Mouse (Mus musculus) stomach, embryonic 15.5 days (tissue): ENCODE results near the gene Fdx1l. TPM values are rescaled to one million over a fixed set of nuclear protein-coding genes. Genes with fewer than 3 reads are reported as not detected.
"Not testable (repeated sequence)": the region's sequence is repeated elsewhere in the genome, so short reads cannot be mapped to it uniquely, and the experiment has no call there.

Source experiments
- ATAC-seq: fragments of 200-750 bp; cut with Nextera tagmentation; 2 replicates; pipeline ENCODE4 v1.8.0; 2017; ENCODE audit warnings: low read depth, moderate number of reproducible peaks, moderate TSS enrichment; ENCODE audit not compliant: insufficient read depth, low FRiP score
- H3K27ac ChIP-seq: fragments of 300-500 bp; sonication (generic); 2 replicates; pipeline ENCODE4 v1.5.1; 2015; ENCODE audit warnings: mild to moderate bottlenecking, inconsistent platforms
- H3K27me3 ChIP-seq: fragments of 300-500 bp; sonication (generic); replicated peaks from 2 replicates; pipeline ENCODE4 v1.6.1; 2015; ENCODE audit warnings: inconsistent platforms
- H3K36me3 ChIP-seq: fragments of 300-500 bp; sonication (generic); 2 replicates; pipeline ENCODE4 v1.6.1; 2015; ENCODE audit warnings: inconsistent platforms
- H3K4me1 ChIP-seq: fragments of 300-500 bp; sonication (generic); 2 replicates; pipeline ENCODE4 v1.6.1; 2015; ENCODE audit warnings: inconsistent platforms
- H3K4me2 ChIP-seq: fragments of 300-500 bp; sonication (generic); 2 replicates; pipeline ENCODE4 v1.6.1; 2015; ENCODE audit warnings: mild to moderate bottlenecking, inconsistent platforms
- H3K4me3 ChIP-seq: fragments of 300-500 bp; sonication (generic); replicated peaks from 2 replicates; pipeline ENCODE4 v1.5.1; 2015; ENCODE audit warnings: inconsistent platforms
- H3K9ac ChIP-seq: fragments of 300-500 bp; sonication (generic); 2 replicates; pipeline ENCODE4 v1.6.1; 2015; ENCODE audit warnings: inconsistent platforms
- H3K9me3 ChIP-seq: fragments of 300-500 bp; sonication (generic); 2 replicates; pipeline ENCODE4 v1.6.1; 2016; ENCODE audit warnings: inconsistent platforms
- WGBS: fragments of 180-500 bp; shearing (Covaris S2); methylation state at CpG from one replicate; pipeline ENCODE4 v1.1.7; 2015; 5-methylcytosine and 5-hydroxymethylcytosine counted together
- polyA plus RNA-seq: library from polyadenylated mRNA; unstranded; fragments of >200 nt; fragmentation: Nextera tagmentation; extraction: Ambion mirVana; gene quantifications from 2 replicates; pipeline ENCODE4 v1.2.1, GENCODE M21; 2015

The Fdx1l gene
- polyA plus RNA-seq, 1 experiment from 2014 or later = 57.6 TPM

DNA sequence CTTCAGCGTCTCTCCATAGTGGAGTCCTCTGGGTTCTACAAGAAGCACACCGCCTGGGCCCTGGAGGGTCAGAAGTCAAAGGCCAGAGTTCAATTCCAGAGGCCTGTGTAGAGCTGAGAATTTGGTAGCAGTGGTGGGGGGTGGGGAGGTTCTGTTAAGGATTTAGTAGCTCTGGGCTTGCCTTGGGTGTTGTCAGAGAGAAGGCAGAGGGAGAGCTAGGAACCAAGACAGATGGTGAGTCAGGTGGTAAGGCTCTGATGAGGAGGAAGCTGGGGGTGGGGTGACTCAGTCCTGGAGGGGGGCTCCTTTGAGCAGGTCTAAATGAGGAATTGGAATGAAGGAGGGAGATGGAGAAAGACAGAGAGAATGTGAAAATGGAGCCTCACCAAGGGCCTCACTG is 10.5 kb downstream of the Fdx1l start:
- Histone ChIP-seq H3K9me3 (no peaks in the 10 kb centered on the region), H3K36me3 (peaks cover 21% of the 10 kb centered on the region), H3K27ac (no peak overlapping the region), H3K4me3 (no peak overlapping the region), H3K4me1 (no peaks in the 10 kb centered on the region), H3K27me3 (no peaks in the 10 kb centered on the region), H3K4me2 (no peak overlapping the region), H3K9ac (no peak overlapping the region)
- ATAC-seq = no peak
- WGBS = 89% methylated on average over 2 of the region's 2 CpGs

DNA sequence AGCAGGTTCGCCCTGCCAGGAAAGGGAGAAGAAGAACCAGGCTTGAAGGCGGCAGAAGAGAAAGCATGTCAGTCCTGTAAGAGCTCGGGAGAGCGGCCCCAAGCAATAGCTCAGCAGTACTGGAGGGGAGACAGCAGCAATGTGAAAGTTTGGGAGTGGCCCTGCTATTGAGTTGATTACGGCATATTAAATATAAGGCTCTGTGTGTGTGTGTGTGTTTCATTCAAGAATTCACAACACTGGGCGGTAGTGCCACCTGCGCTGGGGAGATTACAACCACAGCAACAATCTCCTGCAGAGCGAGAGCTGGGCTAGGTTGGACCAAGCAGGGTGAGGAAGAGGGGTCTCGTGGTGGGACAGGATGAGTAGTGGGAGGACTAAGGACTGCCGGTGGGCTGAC is 21.8 kb downstream of the Fdx1l start:
- Histone ChIP-seq H3K4me1 (no peaks in the 10 kb centered on the region), H3K27me3 (no peaks in the 10 kb centered on the region), H3K4me2 (no peak overlapping the region), H3K27ac (no peak overlapping the region), H3K4me3 (no peak overlapping the region), H3K9me3 (no peaks in the 10 kb centered on the region), H3K36me3 (no peaks in the 10 kb centered on the region), H3K9ac (no peak overlapping the region)
- ATAC-seq = no peak
- 60% methylated on average over 10 of the region's 10 CpGs for WGBS

DNA sequence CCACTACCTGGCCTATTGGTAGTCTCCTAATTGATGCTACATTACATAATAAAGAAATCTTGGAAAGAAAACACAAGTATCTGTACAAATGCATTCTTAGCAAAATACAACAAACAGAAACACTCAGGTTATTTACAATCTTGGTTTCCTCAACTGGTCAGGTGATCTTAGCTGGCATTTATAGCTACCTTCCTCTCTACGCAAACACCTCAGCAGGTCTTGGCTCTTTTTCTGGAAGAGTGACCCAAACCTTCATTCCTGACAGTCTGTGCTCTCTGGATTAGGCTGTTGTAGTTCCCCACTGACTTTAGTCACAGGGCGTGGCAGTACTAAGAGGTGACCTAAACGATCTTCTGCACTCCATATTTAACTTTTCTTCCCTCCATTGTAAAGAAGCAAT is 28.2 kb downstream of the Fdx1l start:
- Histone ChIP-seq H3K9ac (no peak overlapping the region), H3K27ac (no peak overlapping the region), H3K4me1 (peaks cover 3% of the 10 kb centered on the region; the same call in 1 of the 2 replicates), H3K4me3 (no peak overlapping the region), H3K27me3 (peaks cover 4% of the 10 kb centered on the region; the same call in 1 of the 2 replicates), H3K36me3 (no peaks in the 10 kb centered on the region), H3K9me3 (no peaks in the 10 kb centered on the region), H3K4me2 (no peak overlapping the region)
- WGBS = 82% methylated on average over 3 of the region's 3 CpGs
- ATAC-seq = no peak

DNA sequence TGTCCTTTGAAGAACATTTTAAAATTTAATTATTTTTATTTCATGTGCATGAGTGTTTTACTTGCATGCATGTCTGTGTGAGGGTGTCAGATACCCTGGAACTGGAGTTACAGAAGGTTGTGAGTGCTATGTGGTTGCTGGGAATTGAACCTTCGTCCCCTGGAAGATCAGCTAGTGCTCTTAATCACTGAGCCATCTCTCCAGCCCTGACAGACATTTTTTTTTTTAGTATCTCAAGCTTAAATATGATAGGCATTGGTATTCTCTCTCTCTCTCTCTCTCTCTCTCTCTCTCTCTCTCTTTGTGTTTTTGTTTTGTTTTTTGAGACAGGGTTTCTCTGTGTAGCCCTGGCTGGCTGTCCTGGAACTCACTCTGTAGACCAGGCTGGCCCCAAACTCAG is 28.6 kb downstream of the Fdx1l start:
- H3K9ac ChIP-seq, ATAC-seq, H3K27me3 ChIP-seq, H3K4me2 ChIP-seq, H3K27ac ChIP-seq, H3K4me1 ChIP-seq, H3K9me3 ChIP-seq, H3K4me3 ChIP-seq, H3K36me3 ChIP-seq: not testable (repeated sequence)
- WGBS = 39% methylated on average over 1 of the region's 1 CpGs

DNA sequence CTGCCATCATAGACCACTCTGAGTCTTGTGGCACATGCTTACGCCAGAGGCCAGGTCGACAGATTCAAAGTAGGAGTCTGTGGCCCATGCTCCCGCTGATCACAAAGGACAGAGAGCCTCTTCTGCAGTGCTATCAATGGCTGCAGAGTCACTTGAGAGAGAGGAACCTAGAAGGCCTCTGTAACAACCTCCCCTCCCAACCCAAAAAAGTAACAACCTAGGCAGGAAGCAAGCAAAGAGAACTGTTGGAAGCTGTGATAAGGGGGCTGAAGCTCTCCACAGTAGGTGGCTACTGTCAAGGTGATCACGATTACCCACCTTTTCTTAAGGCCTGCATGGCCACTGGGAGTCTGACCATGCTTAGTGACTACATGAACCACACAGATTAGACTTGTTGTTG is 29.9 kb downstream of the Fdx1l start:
- ATAC-seq = no peak
- 84% methylated on average over 4 of the region's 4 CpGs for WGBS

DNA sequence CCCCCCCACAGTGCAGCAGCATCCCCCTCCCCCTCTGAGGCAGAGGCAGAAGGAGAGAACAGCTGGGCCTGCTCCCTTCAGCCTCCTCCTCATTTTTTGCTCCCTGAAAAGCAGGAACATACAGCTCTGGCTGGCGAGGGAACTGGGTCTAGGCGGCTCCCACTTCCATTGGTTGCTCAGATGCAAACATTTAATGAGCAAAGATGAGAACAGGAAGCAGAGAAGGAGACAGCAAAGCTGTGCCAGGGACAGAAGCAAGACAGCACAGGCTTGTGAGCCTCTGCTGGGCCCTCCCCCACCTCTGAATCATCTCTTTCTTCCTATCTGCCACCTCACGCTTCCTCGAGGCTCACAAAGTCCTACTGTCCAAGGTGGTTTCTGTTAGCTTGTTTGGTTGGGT is 32.1 kb downstream of the Fdx1l start:
- Histone ChIP-seq H3K9ac (no peak overlapping the region), H3K27ac (no peak overlapping the region), H3K4me3 (no peak overlapping the region), H3K27me3 (peaks cover 41% of the 10 kb centered on the region), H3K36me3 (no peaks in the 10 kb centered on the region), H3K4me2 (no peak overlapping the region), H3K4me1 (peaks cover 18% of the 10 kb centered on the region), H3K9me3 (no peaks in the 10 kb centered on the region)
- no peak for ATAC-seq
- WGBS = 32% methylated on average over 4 of the region's 4 CpGs

More for the DNA sequence above, 29.9 kb downstream of the Fdx1l start:
- H3K27me3 ChIP-seq = peaks cover 18% of the 10 kb centered on the region
- H3K9ac ChIP-seq = no peak overlapping the region
- peaks cover 4% of the 10 kb centered on the region; the same call in 1 of the 2 replicates for H3K4me1 ChIP-seq
- no peaks in the 10 kb centered on the region for H3K36me3 ChIP-seq
- no peak overlapping the region for H3K4me2 ChIP-seq
- H3K9me3 ChIP-seq = no peaks in the 10 kb centered on the region
- no peak overlapping the region for H3K27ac ChIP-seq
- no peak overlapping the region for H3K4me3 ChIP-seq

DNA sequence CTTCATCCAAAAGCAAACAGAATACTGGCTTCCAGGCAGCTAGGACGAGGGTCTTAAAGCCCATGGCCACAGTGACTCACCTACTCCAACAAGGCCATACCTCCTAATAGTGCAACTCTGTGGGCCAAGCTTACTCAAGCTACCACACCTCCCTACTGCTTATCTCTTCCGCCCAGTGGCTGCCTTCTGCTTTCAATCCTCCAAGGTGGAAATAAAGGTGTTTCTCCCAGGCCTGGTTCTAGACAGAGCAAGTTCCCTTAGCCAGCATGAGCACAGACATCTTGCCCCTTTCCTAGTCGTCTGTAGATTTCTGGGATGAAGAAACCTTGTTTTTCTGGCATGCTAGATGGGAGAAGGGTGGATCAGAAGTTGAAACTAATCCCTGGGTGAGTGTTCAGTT is 33.6 kb downstream of the Fdx1l start:
- no peaks in the 10 kb centered on the region for H3K36me3 ChIP-seq
- WGBS = 72% methylated on average over 3 of the region's 3 CpGs

DNA sequence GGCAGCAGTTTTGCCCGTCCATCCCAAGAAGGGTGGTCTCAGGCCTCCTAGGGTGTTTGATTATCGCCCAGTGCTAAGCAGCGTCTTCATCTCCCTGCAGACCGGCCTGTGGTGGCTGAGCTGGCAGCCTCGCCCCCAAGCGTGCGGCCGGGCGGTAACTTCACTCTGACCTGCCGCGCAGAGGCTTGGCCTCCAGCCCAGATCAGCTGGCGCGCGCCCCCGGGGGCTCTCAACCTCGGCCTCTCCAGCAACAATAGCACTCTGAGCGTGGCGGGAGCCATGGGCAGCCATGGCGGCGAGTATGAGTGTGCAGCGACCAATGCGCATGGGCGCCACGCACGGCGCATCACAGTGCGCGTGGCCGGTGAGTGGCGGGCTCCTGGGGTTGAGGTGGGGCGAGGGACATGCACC is 35.9 kb downstream of the Fdx1l start:
- H3K36me3 ChIP-seq = no peaks in the 10 kb centered on the region
- H3K4me3 ChIP-seq = peak overlapping the region; percentile 32
- no peak for ATAC-seq
- peak overlapping the region; percentile 62 for H3K4me2 ChIP-seq
- H3K4me1 ChIP-seq = peaks cover 30% of the 10 kb centered on the region
- H3K9ac ChIP-seq = no peak overlapping the region
- H3K9me3 ChIP-seq = no peaks in the 10 kb centered on the region
- H3K27ac ChIP-seq = no peak overlapping the region
- H3K27me3 ChIP-seq = peaks cover 76% of the 10 kb centered on the region
- WGBS = 3% methylated on average over 31 of the region's 31 CpGs

More for the DNA sequence above, 33.6 kb downstream of the Fdx1l start:
- H3K4me2 ChIP-seq = no peak overlapping the region
- H3K27ac ChIP-seq = no peak overlapping the region
- H3K9me3 ChIP-seq = no peaks in the 10 kb centered on the region
- H3K4me3 ChIP-seq = no peak overlapping the region
- peaks cover 56% of the 10 kb centered on the region for H3K27me3 ChIP-seq
- no peak; the same call in 1 of the 2 replicates for ATAC-seq
- peaks cover 20% of the 10 kb centered on the region for H3K4me1 ChIP-seq
- no peak overlapping the region for H3K9ac ChIP-seq

DNA sequence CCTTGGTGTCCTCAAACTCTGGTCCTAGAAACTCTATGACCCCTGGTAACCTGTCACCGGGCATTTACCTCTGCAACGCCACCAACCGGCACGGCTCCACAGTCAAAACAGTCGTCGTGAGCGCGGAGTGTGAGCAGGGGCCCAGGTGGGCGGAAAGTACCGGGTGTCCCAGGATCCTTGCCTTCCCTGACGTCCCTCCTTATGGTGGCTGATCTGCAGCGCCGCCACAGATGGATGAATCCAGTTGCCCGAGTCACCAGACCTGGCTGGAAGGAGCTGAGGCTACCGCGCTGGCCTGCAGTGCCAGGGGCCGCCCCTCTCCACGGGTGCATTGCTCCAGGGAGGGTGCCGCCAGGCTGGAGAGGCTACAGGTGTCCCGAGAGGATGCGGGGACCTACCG is 36.7 kb downstream of the Fdx1l start:
- Histone ChIP-seq H3K4me2 (no peak overlapping the region), H3K4me3 (no peak overlapping the region), H3K9me3 (no peaks in the 10 kb centered on the region), H3K27ac (no peak overlapping the region), H3K36me3 (no peaks in the 10 kb centered on the region), H3K27me3 (peaks cover 84% of the 10 kb centered on the region), H3K9ac (no peak overlapping the region), H3K4me1 (peaks cover 39% of the 10 kb centered on the region)
- no peak for ATAC-seq
- 5% methylated on average over 22 of the region's 22 CpGs for WGBS

DNA sequence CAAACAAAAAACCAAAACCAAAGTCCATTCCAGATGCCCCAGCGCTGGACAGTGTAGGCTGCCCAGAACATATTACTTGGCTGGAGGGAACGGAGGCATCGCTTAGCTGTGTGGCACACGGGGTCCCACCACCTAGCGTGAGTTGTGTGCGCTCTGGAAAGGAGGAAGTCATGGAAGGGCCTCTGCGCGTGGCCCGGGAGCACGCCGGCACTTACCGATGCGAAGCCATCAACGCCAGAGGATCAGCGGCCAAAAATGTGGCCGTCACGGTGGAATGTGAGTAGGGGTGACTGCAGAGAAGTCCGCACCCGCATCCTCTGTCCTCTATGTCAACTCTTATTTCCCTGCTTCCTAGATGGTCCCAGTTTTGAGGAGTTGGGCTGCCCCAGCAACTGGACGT is 37.3 kb downstream of the Fdx1l start:
- Histone ChIP-seq H3K4me2 (no peak overlapping the region), H3K27me3 (peaks cover 87% of the 10 kb centered on the region), H3K4me1 (peaks cover 44% of the 10 kb centered on the region)

DNA sequence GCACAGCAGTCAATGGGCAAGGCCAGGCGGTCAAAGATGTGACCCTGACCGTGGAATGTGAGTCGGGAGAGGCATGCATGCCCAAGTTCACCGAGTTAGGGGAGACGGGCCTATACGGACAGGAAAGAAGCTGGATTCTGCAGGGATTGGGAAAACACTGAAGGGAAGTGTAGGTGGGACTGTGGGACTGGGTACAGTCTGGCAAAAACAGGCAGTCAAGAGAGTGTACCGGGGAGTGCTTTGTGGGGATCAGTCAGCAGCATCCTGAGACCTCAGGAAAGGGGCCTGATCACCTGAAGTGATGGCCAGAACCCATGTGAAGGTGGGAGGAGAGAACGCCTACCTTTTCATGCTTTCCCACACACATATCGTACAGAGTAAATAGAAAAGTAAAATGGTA is 37.8 kb downstream of the Fdx1l start:
- Histone ChIP-seq H3K4me3 (no peak overlapping the region), H3K4me1 (peaks cover 44% of the 10 kb centered on the region), H3K27me3 (peaks cover 86% of the 10 kb centered on the region), H3K4me2 (no peak overlapping the region), H3K27ac (no peak overlapping the region), H3K9me3 (no peaks in the 10 kb centered on the region), H3K36me3 (no peaks in the 10 kb centered on the region), H3K9ac (no peak overlapping the region)
- no peak for ATAC-seq
- WGBS = 24% methylated on average over 9 of the region's 9 CpGs

More for the DNA sequence above, 37.3 kb downstream of the Fdx1l start:
- H3K9me3 ChIP-seq = no peaks in the 10 kb centered on the region
- H3K36me3 ChIP-seq = no peaks in the 10 kb centered on the region
- 11% methylated on average over 20 of the region's 20 CpGs for WGBS
- no peak overlapping the region for H3K27ac ChIP-seq
- ATAC-seq = no peak
- no peak overlapping the region for H3K9ac ChIP-seq
- H3K4me3 ChIP-seq = no peak overlapping the region

DNA sequence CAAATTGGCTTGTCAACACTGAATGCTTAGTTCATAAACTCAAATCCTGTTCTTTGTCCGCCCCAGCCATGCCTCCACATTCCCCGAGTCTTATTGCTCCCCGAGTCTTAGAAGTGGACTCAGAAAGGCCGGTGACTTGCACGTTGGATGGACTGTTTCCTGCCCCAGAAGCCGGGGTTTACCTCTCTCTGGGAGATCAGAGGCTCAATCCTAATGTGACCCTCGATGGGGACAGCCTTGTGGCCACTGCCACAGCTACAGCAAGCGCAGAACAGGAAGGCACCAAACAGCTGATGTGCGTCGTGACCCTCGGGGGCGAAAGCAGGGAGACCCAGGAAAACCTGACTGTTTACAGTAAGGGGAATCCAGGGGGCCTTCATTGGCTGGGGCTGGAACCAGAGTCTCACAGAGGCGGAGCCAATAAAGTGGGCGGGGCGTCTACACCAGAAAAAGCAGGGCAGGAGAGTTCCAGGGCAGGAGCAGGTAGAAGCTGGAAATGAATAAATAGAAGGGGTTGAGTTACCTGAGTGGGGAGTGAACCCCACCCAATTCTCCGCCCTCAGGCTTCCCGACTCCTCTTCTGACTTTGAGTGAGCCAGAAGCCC is 38.8 kb downstream of the Fdx1l start:
- no peak overlapping the region for H3K27ac ChIP-seq
- peaks cover 51% of the 10 kb centered on the region for H3K4me1 ChIP-seq
- H3K4me2 ChIP-seq = 0 out of 2 replicates have a peak overlapping the region, but pooled peaks have one; percentile 13
- whole genome bisulfite sequencing = 5% methylated on average over 17 of the region's 17 CpGs
- H3K36me3 ChIP-seq = no peaks in the 10 kb centered on the region
- H3K4me3 ChIP-seq = no peak overlapping the region
- no peaks in the 10 kb centered on the region for H3K9me3 ChIP-seq
- H3K27me3 ChIP-seq = peaks cover 84% of the 10 kb centered on the region
- ATAC-seq = no peak
- no peak overlapping the region for H3K9ac ChIP-seq

DNA sequence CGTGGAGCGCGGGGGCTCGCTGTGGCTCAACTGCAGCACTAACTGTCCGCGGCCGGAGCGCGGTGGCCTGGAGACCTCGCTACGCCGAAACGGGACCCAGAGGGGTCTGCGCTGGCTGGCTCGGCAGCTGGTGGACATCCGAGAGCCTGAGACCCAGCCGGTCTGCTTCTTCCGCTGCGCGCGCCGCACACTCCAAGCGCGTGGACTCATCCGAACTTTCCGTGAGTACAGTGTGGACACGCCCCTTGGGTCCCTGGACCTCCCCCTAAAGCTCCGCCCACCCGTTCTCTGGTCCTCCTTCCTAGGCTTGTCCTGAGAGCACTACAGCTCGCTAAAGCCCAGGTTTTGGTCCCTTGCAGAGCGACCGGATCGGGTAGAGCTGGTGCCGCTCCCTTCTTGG is 40.3 kb downstream of the Fdx1l start:
- Histone ChIP-seq H3K9me3 (no peaks in the 10 kb centered on the region), H3K4me2 (peak overlapping the region; percentile 98), H3K4me3 (peak overlapping the region; percentile 54), H3K27ac (no peak overlapping the region), H3K36me3 (no peaks in the 10 kb centered on the region), H3K4me1 (peaks cover 54% of the 10 kb centered on the region), H3K9ac (peak overlapping the region; percentile 26; the same call in 1 of the 2 replicates), H3K27me3 (peaks cover 72% of the 10 kb centered on the region)
- 0% methylated on average over 34 of the region's 34 CpGs for WGBS
- ATAC-seq = peak; percentile 76
